Mouse (Mus musculus) thymus, adult 2 months (tissue): Measurements from ENCODE around the gene Golgb1.

Source experiments
- CTCF ChIP-seq: fragments of 200-500 bp; IDR thresholded peaks from 2 replicates; pipeline ENCODE4 v1.5.1; 2012; ENCODE audit warnings: mild to moderate bottlenecking, control low read depth, low read length, moderate library complexity, borderline replicate concordance; ENCODE audit not compliant: control insufficient read depth, poor library complexity, insufficient read depth; ENCODE audit errors: extremely low read depth
- POLR2A ChIP-seq: fragments of 200-500 bp; IDR thresholded peaks from 2 replicates; pipeline ENCODE4 v1.6.1; 2012; ENCODE audit warnings: mild to moderate bottlenecking, low read length, control low read depth, moderate library complexity; ENCODE audit not compliant: control insufficient read depth, poor library complexity, insufficient read depth; ENCODE audit errors: extremely low read depth

- TF ChIP-seq CTCF (no peak), POLR2A (no peak)
These were observed 56.4 kb downstream of the Golgb1 start for GRCm38 (mm10) chr16:36931381-36931780.
